Mouse (Mus musculus): ENCODE measurements at regions not wholly inside any gene's neighbourhood (a gene's known extent, or its start where the extent isn't known, plus 50 kb on each side); places are given as distances from the start of the nearest gene placed in this dataset.

- H3K9me3 ChIP-seq = no peaks in the 10 kb centered on the region
- H3K27ac ChIP-seq = no peak overlapping the region
- no peak overlapping the region for H3K4me3 ChIP-seq
- no peaks in the 10 kb centered on the region for H3K4me1 ChIP-seq
- DNase-seq (ENCODE audit: extremely low spot score, low spot score) = no peak
- WGBS = 89% methylated on average over 2 of the region's 2 CpGs
- no peaks in the 10 kb centered on the region for H3K27me3 ChIP-seq (ENCODE audit: poor library complexity, severe bottlenecking)
- H3K36me3 ChIP-seq (replicated peaks) = no peaks in the 10 kb centered on the region
These were observed 149.9 kb downstream of the Map2k4 start for GRCm38 (mm10) chr11:65638211-65638610.

- 87% methylated on average over 3 of the region's 3 CpGs for WGBS
- H3K4me3 ChIP-seq = no peak overlapping the region
These were observed 150.9 kb downstream of the Map2k4 start for GRCm38 (mm10) chr11:65637206-65637605.

GRCm38 (mm10) chr11:65635307-65635706, 152.8 kb downstream of the Map2k4 start:
- 91% methylated on average over 4 of the region's 4 CpGs for WGBS

More at GRCm38 (mm10) chr11:65637206-65637605, 150.9 kb downstream of the Map2k4 start:
- Histone ChIP-seq H3K27ac (no peak overlapping the region), H3K4me1 (no peaks in the 10 kb centered on the region), H3K27me3 (ENCODE audit: poor library complexity, severe bottlenecking) (no peaks in the 10 kb centered on the region), H3K9me3 (no peaks in the 10 kb centered on the region), H3K36me3 (replicated peaks) (no peaks in the 10 kb centered on the region)
- DNase-seq (ENCODE audit: extremely low spot score, low spot score) = no peak

GRCm38 (mm10) chr11:65631164-65631563, 156.9 kb downstream of the Map2k4 start:
- Histone ChIP-seq H3K36me3 (replicated peaks) (no peaks in the 10 kb centered on the region), H3K4me1 (no peaks in the 10 kb centered on the region)
- no peak for DNase-seq (ENCODE audit: extremely low spot score, low spot score)

More at GRCm38 (mm10) chr11:65635307-65635706, 152.8 kb downstream of the Map2k4 start:
- Histone ChIP-seq H3K27ac (no peak overlapping the region), H3K4me1 (no peaks in the 10 kb centered on the region), H3K9me3 (no peaks in the 10 kb centered on the region), H3K36me3 (replicated peaks) (no peaks in the 10 kb centered on the region), H3K4me3 (no peak overlapping the region), H3K27me3 (ENCODE audit: poor library complexity, severe bottlenecking) (no peaks in the 10 kb centered on the region)
- no peak for DNase-seq (ENCODE audit: extremely low spot score, low spot score)

GRCm38 (mm10) chr11:65630436-65630835, 157.7 kb downstream of the Map2k4 start:
- Histone ChIP-seq H3K27ac (no peak overlapping the region), H3K27me3 (ENCODE audit: poor library complexity, severe bottlenecking) (no peaks in the 10 kb centered on the region), H3K9me3 (no peaks in the 10 kb centered on the region), H3K4me3 (no peak overlapping the region), H3K36me3 (replicated peaks) (no peaks in the 10 kb centered on the region), H3K4me1 (no peaks in the 10 kb centered on the region)
- 94% methylated on average over 1 of the region's 1 CpGs for WGBS
- no peak for DNase-seq (ENCODE audit: extremely low spot score, low spot score)

More at GRCm38 (mm10) chr11:65631164-65631563, 156.9 kb downstream of the Map2k4 start:
- no peak overlapping the region for H3K27ac ChIP-seq
- WGBS = 88% methylated on average over 3 of the region's 3 CpGs
- no peaks in the 10 kb centered on the region for H3K27me3 ChIP-seq (ENCODE audit: poor library complexity, severe bottlenecking)
- no peak overlapping the region for H3K4me3 ChIP-seq
- H3K9me3 ChIP-seq = no peaks in the 10 kb centered on the region

- Histone ChIP-seq H3K4me3 (no peak overlapping the region), H3K27ac (no peak overlapping the region), H3K27me3 (ENCODE audit: poor library complexity, severe bottlenecking) (no peaks in the 10 kb centered on the region), H3K9me3 (no peaks in the 10 kb centered on the region), H3K4me1 (no peaks in the 10 kb centered on the region), H3K36me3 (replicated peaks) (no peaks in the 10 kb centered on the region)
- 90% methylated on average over 5 of the region's 5 CpGs for WGBS
- no peak for DNase-seq (ENCODE audit: extremely low spot score, low spot score)
These were observed 158.8 kb downstream of the Map2k4 start for GRCm38 (mm10) chr11:65629320-65629719.

- WGBS = 87% methylated on average over 4 of the region's 4 CpGs
- no peak for DNase-seq (ENCODE audit: extremely low spot score, low spot score)
- H3K4me3 ChIP-seq = no peak overlapping the region
- no peak overlapping the region for H3K27ac ChIP-seq
- no peaks in the 10 kb centered on the region for H3K4me1 ChIP-seq
- H3K36me3 ChIP-seq (replicated peaks) = no peaks in the 10 kb centered on the region
- no peaks in the 10 kb centered on the region for H3K27me3 ChIP-seq (ENCODE audit: poor library complexity, severe bottlenecking)
- no peaks in the 10 kb centered on the region for H3K9me3 ChIP-seq
These were observed 169.1 kb downstream of the Map2k4 start for GRCm38 (mm10) chr11:65618976-65619375.

- Histone ChIP-seq H3K27me3 (ENCODE audit: poor library complexity, severe bottlenecking) (no peaks in the 10 kb centered on the region), H3K36me3 (replicated peaks) (no peaks in the 10 kb centered on the region), H3K4me1 (no peaks in the 10 kb centered on the region), H3K27ac (no peak overlapping the region), H3K4me3 (no peak overlapping the region), H3K9me3 (no peaks in the 10 kb centered on the region)
- WGBS = 95% methylated on average over 3 of the region's 3 CpGs
- no peak for DNase-seq (ENCODE audit: extremely low spot score, low spot score)
These were observed 177.6 kb downstream of the Map2k4 start for GRCm38 (mm10) chr11:65610536-65610935.

- Histone ChIP-seq H3K36me3 (replicated peaks) (no peaks in the 10 kb centered on the region), H3K4me1 (no peaks in the 10 kb centered on the region), H3K9me3 (no peaks in the 10 kb centered on the region), H3K4me3 (no peak overlapping the region), H3K27me3 (ENCODE audit: poor library complexity, severe bottlenecking) (no peaks in the 10 kb centered on the region), H3K27ac (no peak overlapping the region)
- 75% methylated on average over 4 of the region's 4 CpGs for WGBS
- no peak for DNase-seq (ENCODE audit: extremely low spot score, low spot score)
These were observed 179.0 kb downstream of the Map2k4 start for GRCm38 (mm10) chr11:65609056-65609455.

- Histone ChIP-seq H3K36me3 (replicated peaks) (no peaks in the 10 kb centered on the region), H3K4me3 (no peak overlapping the region), H3K27ac (no peak overlapping the region), H3K27me3 (ENCODE audit: poor library complexity, severe bottlenecking) (no peaks in the 10 kb centered on the region), H3K9me3 (no peaks in the 10 kb centered on the region), H3K4me1 (no peaks in the 10 kb centered on the region)
- 77% methylated on average over 2 of the region's 2 CpGs for WGBS
- no peak for DNase-seq (ENCODE audit: extremely low spot score, low spot score)
These were observed 190.6 kb downstream of the Map2k4 start for GRCm38 (mm10) chr11:65597298-65598076.

- Histone ChIP-seq H3K27me3 (ENCODE audit: poor library complexity, severe bottlenecking) (no peaks in the 10 kb centered on the region), H3K4me1 (no peaks in the 10 kb centered on the region), H3K36me3 (replicated peaks) (no peaks in the 10 kb centered on the region), H3K4me3 (no peak overlapping the region), H3K9me3 (no peaks in the 10 kb centered on the region), H3K27ac (no peak overlapping the region)
- 84% methylated on average over 3 of the region's 3 CpGs for WGBS
- no peak for DNase-seq (ENCODE audit: extremely low spot score, low spot score)
These were observed 199.6 kb downstream of the Map2k4 start for GRCm38 (mm10) chr11:65588491-65588890.

GRCm38 (mm10) chr11:65567831-65568230, 220.3 kb downstream of the Map2k4 start:
- Histone ChIP-seq H3K9me3 (no peaks in the 10 kb centered on the region), H3K36me3 (replicated peaks) (no peaks in the 10 kb centered on the region), H3K27me3 (ENCODE audit: poor library complexity, severe bottlenecking) (no peaks in the 10 kb centered on the region), H3K27ac (no peak overlapping the region), H3K4me1 (no peaks in the 10 kb centered on the region), H3K4me3 (no peak overlapping the region)
- WGBS = 93% methylated on average over 9 of the region's 9 CpGs
- DNase-seq (ENCODE audit: extremely low spot score, low spot score) = no peak

GRCm38 (mm10) chr11:65558236-65558635, 229.9 kb downstream of the Map2k4 start:
- Histone ChIP-seq H3K9me3 (no peaks in the 10 kb centered on the region), H3K27ac (no peak overlapping the region), H3K36me3 (replicated peaks) (no peaks in the 10 kb centered on the region), H3K4me1 (no peaks in the 10 kb centered on the region), H3K4me3 (no peak overlapping the region), H3K27me3 (ENCODE audit: poor library complexity, severe bottlenecking) (no peaks in the 10 kb centered on the region)
- WGBS = 86% methylated on average over 4 of the region's 4 CpGs
- DNase-seq (ENCODE audit: extremely low spot score, low spot score) = no peak

Data from forebrain, embryonic 10.5 days (tissue).